Mouse (Mus musculus) midbrain, embryonic 14.5 days (tissue): Measurements from ENCODE around the gene Cxcl1. TPM values are rescaled to one million over a fixed set of nuclear protein-coding genes. Genes with fewer than 3 reads are reported as not detected.
A peak's percentile ranks its signal among the peaks of the same experiment; 100 is the strongest.

ENCODE experiments used
- ATAC-seq: fragments of 200-750 bp; cut with Nextera tagmentation; 2 replicates; pipeline ENCODE4 v1.8.0; 2017; ENCODE audit warnings: moderate number of reproducible peaks, moderate library complexity; ENCODE audit not compliant: low FRiP score, low TSS enrichment
- DNase-seq: peaks from one replicate; pipeline ENCODE4 v3.0.0-alpha.2; 2015
- H3K27ac ChIP-seq: fragments of 300-500 bp; sonication (generic); replicated peaks from 2 replicates; pipeline ENCODE4 v1.5.1; 2014; ENCODE audit warnings: mild to moderate bottlenecking, low read depth, low read length, moderate library complexity
- H3K27me3 ChIP-seq: fragments of 300-500 bp; sonication (generic); 2 replicates; pipeline ENCODE4 v1.6.1; 2014; ENCODE audit warnings: low read length, control low read depth, mixed read lengths; ENCODE audit not compliant: control insufficient read depth, insufficient read depth
- H3K36me3 ChIP-seq: fragments of 300-500 bp; sonication (generic); 2 replicates; pipeline ENCODE4 v1.6.1; 2014; ENCODE audit warnings: low read length, control low read depth; ENCODE audit not compliant: control insufficient read depth, insufficient read depth
- H3K4me1 ChIP-seq: fragments of 300-500 bp; sonication (generic); 2 replicates; pipeline ENCODE4 v1.6.1; 2014; ENCODE audit warnings: mild to moderate bottlenecking, antibody characterized with exemption, low read length, control low read depth; ENCODE audit not compliant: control insufficient read depth, insufficient read depth
- H3K4me2 ChIP-seq: fragments of 300-500 bp; sonication (generic); 2 replicates; pipeline ENCODE4 v1.6.1; 2014; ENCODE audit warnings: mild to moderate bottlenecking, low read length, moderate library complexity
- H3K4me3 ChIP-seq: fragments of 300-500 bp; sonication (generic); replicated peaks from 2 replicates; pipeline ENCODE4 v1.5.1; 2014; ENCODE audit warnings: low read depth, low read length
- H3K9ac ChIP-seq: fragments of 300-500 bp; sonication (generic); replicated peaks from 2 replicates; pipeline ENCODE4 v1.6.1; 2014; ENCODE audit warnings: mild to moderate bottlenecking, low read length, moderate library complexity
- H3K9me3 ChIP-seq: fragments of 300-500 bp; sonication (generic); 2 replicates; pipeline ENCODE4 v1.6.1; 2016; ENCODE audit warnings: low read length, control low read depth, mixed read lengths; ENCODE audit not compliant: control insufficient read depth
- WGBS: fragments of 180-500 bp; shearing (Covaris S2); extraction: QIAGEN DNeasy Blood & Tissue Kit; methylation state at CpG from one replicate; pipeline ENCODE4 v1.1.7; 2014; 5-methylcytosine and 5-hydroxymethylcytosine counted together
- polyA plus RNA-seq: library from polyadenylated mRNA; unstranded; fragments of >200 nt; fragmentation: Nextera tagmentation; extraction: Ambion mirVana; gene quantifications from 2 replicates; pipeline ENCODE4 v1.2.1, GENCODE M21; 2014

Gene Cxcl1
- polyA plus RNA-seq, 1 experiment from 2014 or later: not detected

DNA sequence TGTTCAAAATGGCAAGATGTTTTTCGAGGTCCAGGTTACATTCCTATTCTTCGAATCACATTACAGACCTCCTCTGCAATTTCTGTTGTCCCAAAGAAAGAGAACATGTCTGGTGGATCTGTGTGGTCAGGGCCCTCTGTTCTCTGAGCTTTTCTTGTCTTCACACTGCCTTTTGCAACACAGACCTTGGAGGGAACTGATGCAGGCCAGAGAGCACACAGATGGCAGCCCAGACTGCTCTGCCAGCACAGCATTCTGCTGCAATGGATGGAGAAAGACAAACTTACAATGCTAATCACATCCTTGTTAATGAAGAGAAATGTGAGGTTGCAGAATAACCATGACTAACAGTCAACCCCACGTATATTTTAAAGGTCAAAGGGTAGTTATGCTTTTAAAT is 32.0 kb upstream of the Cxcl1 start:
- no peaks in the 10 kb centered on the region for H3K27me3 ChIP-seq
- no peak overlapping the region for H3K4me3 ChIP-seq
- H3K9me3 ChIP-seq: no peaks in the 10 kb centered on the region
- H3K9ac ChIP-seq: no peak overlapping the region
- H3K4me1 ChIP-seq: no peaks in the 10 kb centered on the region
- no peak overlapping the region for H3K27ac ChIP-seq
- H3K36me3 ChIP-seq: no peaks in the 10 kb centered on the region
- ATAC-seq (no peak), DNase-seq (no peak)
- 79% methylated on average over 3 of the region's 3 CpGs for WGBS
- H3K4me2 ChIP-seq: no peak overlapping the region

DNA sequence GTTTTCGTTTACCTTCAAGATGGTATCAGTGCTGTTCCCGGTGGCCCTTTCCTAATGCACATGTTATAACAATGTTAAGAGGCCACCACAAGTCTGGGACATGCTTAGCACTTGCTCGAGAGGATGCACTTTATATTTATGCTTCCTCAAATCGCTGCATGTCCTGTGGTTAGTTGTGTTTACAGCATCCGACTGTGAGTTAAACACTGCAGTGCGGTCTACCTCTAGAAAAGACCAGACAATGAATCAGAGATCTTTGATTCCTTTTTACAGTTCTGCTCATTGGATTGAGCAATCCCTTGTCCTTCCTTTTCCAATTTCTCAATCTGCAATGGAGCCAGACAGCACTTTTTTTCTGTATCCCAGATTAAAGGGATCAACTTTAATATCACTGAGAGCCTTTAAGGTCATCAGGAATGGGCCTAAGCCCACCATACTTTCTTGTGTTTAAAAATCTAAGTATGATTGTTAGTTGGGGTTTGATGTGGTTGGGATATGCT is 29.1 kb upstream of the Cxcl1 start:
- H3K9me3 ChIP-seq: no peaks in the 10 kb centered on the region
- H3K9ac ChIP-seq: no peak overlapping the region
- no peaks in the 10 kb centered on the region for H3K27me3 ChIP-seq
- H3K4me3 ChIP-seq: no peak overlapping the region
- 85% methylated on average over 6 of the region's 6 CpGs for WGBS
- no peak overlapping the region for H3K4me2 ChIP-seq
- no peaks in the 10 kb centered on the region for H3K36me3 ChIP-seq
- ATAC-seq (no peak), DNase-seq (no peak)
- H3K4me1 ChIP-seq: no peaks in the 10 kb centered on the region
- H3K27ac ChIP-seq: no peak overlapping the region

DNA sequence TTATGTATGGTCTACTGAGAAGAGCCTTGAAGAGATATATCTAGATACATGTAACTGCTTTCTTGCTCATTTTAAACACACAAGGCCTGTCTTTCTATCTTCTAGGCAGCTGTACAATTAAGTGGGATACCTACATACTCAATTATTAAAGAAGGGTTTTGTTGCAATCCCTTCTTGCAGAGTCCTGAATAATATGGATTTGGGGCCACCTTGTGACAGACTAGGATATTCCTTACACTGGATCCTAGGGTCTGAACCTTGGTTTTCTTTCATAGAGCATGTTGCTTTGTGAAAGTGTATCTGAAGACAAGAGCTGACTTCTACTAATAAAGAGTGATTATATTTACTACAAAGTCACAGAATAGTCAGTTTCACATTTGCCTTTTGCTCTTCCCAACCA is 24.3 kb upstream of the Cxcl1 start:
- ATAC-seq: no peak
- no peaks in the 10 kb centered on the region for H3K36me3 ChIP-seq
- H3K4me1 ChIP-seq: no peaks in the 10 kb centered on the region
- no peaks in the 10 kb centered on the region for H3K27me3 ChIP-seq
- H3K27ac ChIP-seq: no peak overlapping the region
- no peak overlapping the region for H3K4me2 ChIP-seq
- H3K9me3 ChIP-seq: no peaks in the 10 kb centered on the region
- H3K9ac ChIP-seq: no peak overlapping the region
- DNase-seq: peak; percentile 4
- H3K4me3 ChIP-seq: no peak overlapping the region

DNA sequence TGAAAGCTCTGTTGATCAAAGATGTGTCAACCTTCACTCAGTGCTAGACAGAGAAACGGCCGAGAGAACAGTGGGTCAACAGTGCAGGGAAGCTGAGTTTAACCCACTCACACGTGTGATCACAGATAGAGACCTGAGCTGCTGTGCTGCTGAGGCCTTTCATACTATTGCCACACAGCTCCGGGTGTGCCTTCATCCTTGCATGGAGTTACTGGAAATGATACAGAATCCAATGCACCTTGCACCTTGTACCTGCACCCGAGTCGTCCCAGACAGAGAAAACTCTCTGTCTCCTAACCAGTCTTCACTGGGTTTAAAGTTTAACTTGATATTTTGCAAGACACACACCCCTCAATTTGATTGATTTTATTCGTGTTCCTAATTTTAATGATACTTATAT is 18.7 kb upstream of the Cxcl1 start:
- Histone ChIP-seq H3K4me1 (no peaks in the 10 kb centered on the region), H3K27me3 (no peaks in the 10 kb centered on the region), H3K9me3 (no peaks in the 10 kb centered on the region), H3K4me2 (no peak overlapping the region), H3K4me3 (no peak overlapping the region), H3K36me3 (no peaks in the 10 kb centered on the region), H3K9ac (no peak overlapping the region), H3K27ac (no peak overlapping the region)
- ATAC-seq: no peak
- DNase-seq: no peak
- WGBS: 80% methylated on average over 7 of the region's 7 CpGs

DNA sequence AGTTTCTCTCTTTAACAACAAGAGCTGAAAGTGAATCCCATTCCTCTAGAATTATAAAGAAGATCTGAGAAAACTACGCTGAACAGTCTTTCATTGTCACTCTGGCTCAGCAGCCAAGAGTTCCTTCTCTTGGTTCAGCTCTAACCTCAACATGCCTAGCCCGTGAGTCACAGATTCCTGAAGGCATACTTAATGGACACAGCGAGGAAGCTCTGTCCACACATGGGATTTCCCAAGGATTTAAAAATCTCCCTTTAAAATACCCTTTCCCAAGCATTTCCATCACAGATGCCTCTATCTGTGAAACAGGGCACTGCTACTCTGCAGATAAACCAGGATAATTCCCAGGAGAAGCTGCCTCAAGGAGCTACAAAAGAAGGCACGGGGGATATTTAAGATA is 15.0 kb upstream of the Cxcl1 start:
- WGBS: 77% methylated on average over 4 of the region's 4 CpGs
- Histone ChIP-seq H3K36me3 (no peaks in the 10 kb centered on the region), H3K4me1 (no peaks in the 10 kb centered on the region), H3K9me3 (no peaks in the 10 kb centered on the region), H3K27me3 (no peaks in the 10 kb centered on the region), H3K9ac (no peak overlapping the region), H3K4me2 (no peak overlapping the region), H3K4me3 (no peak overlapping the region), H3K27ac (no peak overlapping the region)
- no peak for ATAC-seq
- DNase-seq: no peak

DNA sequence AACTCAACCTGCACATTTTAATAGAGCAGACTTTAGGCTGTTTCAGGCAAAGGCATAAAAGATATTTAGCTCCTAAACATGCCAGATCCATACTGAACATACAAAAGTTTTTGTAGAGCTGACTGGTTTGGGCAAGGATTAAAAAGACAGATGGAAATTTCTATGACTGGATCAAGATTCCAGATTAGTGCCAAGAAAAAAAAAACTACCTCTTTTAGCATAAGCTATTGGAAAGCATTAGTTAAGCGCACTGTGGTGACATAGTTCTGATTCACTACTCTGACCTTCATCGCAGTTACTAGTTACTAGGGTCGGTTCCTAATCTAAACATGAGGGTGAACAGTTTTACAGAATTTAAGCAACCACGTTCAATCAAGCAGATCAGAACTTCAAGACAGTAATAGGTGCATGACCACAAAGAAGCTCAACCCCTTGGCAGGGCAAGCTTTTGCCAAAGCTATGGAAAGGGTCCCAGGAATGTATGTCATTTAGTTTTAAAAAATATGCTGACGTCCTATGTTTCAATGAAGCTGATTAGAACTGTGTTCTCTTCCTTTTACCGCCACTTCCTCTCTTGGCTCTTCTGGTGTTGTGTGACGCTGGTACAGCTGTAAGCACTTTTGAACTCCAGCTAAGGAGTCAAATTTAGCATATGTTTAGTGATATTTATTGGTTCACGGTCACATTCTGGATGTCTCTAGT is 14.4 kb upstream of the Cxcl1 start:
- no peak overlapping the region for H3K27ac ChIP-seq
- no peaks in the 10 kb centered on the region for H3K36me3 ChIP-seq
- H3K9me3 ChIP-seq: no peaks in the 10 kb centered on the region
- no peaks in the 10 kb centered on the region for H3K4me1 ChIP-seq
- ATAC-seq: no peak
- no peak overlapping the region for H3K4me2 ChIP-seq
- no peaks in the 10 kb centered on the region for H3K27me3 ChIP-seq
- DNase-seq: no peak
- no peak overlapping the region for H3K4me3 ChIP-seq
- no peak overlapping the region for H3K9ac ChIP-seq
- WGBS: 88% methylated on average over 8 of the region's 8 CpGs

DNA sequence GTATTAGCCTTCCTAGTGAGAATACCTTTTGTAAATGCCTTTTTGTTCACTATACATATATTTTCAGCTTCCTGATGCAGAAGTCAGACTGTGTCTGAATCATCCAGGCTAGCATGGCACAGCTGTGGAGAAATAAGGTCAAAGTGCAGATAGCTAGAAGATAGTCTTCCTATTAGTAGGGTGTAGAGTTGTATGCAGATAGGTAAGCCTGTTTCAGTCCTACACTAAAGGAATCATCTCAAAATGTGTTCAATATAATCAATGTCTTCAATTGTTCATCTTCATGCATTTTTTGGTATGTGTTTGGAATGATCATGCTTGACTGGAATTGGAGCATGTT is 13.9 kb upstream of the Cxcl1 start:
- Histone ChIP-seq H3K36me3 (no peaks in the 10 kb centered on the region), H3K4me2 (no peak overlapping the region), H3K4me3 (no peak overlapping the region), H3K9ac (no peak overlapping the region), H3K9me3 (no peaks in the 10 kb centered on the region), H3K27me3 (no peaks in the 10 kb centered on the region), H3K4me1 (no peaks in the 10 kb centered on the region), H3K27ac (no peak overlapping the region)
- DNase-seq (no peak), ATAC-seq (no peak)

DNA sequence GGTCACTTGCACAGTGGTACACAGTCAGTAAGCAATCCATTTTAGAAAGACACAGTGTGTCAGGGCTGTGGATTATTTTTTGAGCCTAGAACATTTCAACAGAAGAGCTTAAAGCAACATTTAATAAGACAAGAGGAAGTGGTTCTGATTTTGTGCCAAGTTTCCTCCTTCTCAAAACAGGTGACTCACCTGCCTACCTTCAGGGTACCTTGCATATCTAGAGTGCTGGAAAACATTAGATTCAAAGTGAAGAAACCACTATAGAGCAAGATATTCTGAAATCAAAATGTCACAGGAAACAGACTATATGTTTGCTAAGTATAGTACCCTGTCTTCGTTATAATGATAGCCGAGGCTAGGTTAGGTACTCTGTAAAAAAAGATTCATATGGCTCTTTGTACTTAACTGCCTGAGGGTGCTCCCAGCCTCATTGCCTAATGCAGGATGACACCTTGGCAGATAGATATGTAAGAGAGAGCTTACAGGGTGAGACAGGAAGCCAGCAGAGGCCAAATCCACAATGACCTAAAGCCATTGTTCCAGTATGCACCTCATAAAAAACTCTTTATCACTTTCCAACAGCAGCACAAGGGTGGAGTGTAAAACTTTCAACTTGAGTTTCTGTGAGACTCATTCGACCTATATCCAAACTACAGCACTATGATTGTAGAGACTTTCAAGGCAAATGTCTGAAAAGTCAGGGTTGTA is 11.6 kb upstream of the Cxcl1 start:
- Histone ChIP-seq H3K4me2 (no peak overlapping the region), H3K4me3 (no peak overlapping the region), H3K27ac (no peak overlapping the region), H3K27me3 (no peaks in the 10 kb centered on the region), H3K9ac (no peak overlapping the region), H3K4me1 (no peaks in the 10 kb centered on the region), H3K9me3 (no peaks in the 10 kb centered on the region), H3K36me3 (no peaks in the 10 kb centered on the region)
- DNase-seq (no peak), ATAC-seq (no peak)
- 84% methylated on average over 3 of the region's 3 CpGs for WGBS

DNA sequence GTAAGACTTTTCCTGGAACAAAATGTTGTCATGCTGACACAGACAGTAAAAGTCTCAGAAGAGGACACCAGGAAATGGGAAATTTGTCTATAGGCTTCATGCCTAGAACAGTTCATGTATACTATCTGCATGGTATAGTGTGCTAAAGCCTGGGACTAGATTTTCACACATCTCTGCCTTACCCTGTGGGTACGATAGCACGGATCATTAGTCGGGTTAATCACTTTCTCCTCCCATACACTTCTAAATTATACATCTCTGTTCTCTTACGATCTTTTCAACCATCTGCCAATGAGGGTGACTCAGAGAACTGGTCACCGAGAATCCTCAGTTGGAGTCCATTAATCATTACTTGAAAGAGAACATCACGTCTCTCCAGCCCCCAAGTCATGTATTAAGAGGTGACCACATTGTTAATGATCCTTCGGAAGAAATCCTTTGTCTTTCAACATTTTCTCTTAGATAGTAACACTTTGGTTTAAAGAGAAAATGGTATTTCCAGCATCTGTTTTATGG is 10.6 kb upstream of the Cxcl1 start:
- H3K27ac ChIP-seq: no peak overlapping the region
- H3K4me3 ChIP-seq: no peak overlapping the region
- no peaks in the 10 kb centered on the region for H3K9me3 ChIP-seq
- H3K27me3 ChIP-seq: no peaks in the 10 kb centered on the region
- ATAC-seq (no peak), DNase-seq (no peak)
- H3K4me1 ChIP-seq: no peaks in the 10 kb centered on the region
- WGBS: 85% methylated on average over 7 of the region's 7 CpGs
- H3K4me2 ChIP-seq: no peak overlapping the region
- no peaks in the 10 kb centered on the region for H3K36me3 ChIP-seq
- no peak overlapping the region for H3K9ac ChIP-seq
